Mouse (Mus musculus): Measurements from ENCODE around the gene Aif1.
"Not testable (repeated sequence)": the region's sequence is repeated elsewhere in the genome, so short reads cannot be mapped to it uniquely, and the experiment has no call there.

- not testable (repeated sequence) for TF ChIP-seq CTCF (conservative IDR thresholded peaks at IDR 0.05; ENCODE audit: insufficient read depth, insufficient read length, low read depth, low read length); POLR2A (IDR thresholded peaks at IDR 0.05; ENCODE audit: low read depth, low read length)
These were observed 52.6 kb downstream of the Aif1 start for GRCm38 (mm10) chr17:35123287-35123686.
